Mouse (Mus musculus): Measurements from ENCODE around the gene Mier2.

GRCm38 (mm10) chr10:79584426-79584825 lies 29.4 kb upstream of the Mier2 start:
- TF ChIP-seq EP300 (IDR thresholded peaks at IDR 0.05; ENCODE audit: insufficient read depth, low read depth, low read length) = no peak
- TF ChIP-seq POLR2A (IDR thresholded peaks at IDR 0.05; ENCODE audit: insufficient read depth, low read depth, low read length) = no peak
- TF ChIP-seq CTCF (IDR thresholded peaks at IDR 0.05) = no peak
